Mouse (Mus musculus) lung, postnatal 4 days (tissue): Measurements from ENCODE around the gene Dab2ip.

ENCODE experiments used
- DNase-seq, 2 experiments: peaks; one replicate each; pipeline ENCODE4 v3.0.0; 2021

The Dab2ip gene

DNA sequence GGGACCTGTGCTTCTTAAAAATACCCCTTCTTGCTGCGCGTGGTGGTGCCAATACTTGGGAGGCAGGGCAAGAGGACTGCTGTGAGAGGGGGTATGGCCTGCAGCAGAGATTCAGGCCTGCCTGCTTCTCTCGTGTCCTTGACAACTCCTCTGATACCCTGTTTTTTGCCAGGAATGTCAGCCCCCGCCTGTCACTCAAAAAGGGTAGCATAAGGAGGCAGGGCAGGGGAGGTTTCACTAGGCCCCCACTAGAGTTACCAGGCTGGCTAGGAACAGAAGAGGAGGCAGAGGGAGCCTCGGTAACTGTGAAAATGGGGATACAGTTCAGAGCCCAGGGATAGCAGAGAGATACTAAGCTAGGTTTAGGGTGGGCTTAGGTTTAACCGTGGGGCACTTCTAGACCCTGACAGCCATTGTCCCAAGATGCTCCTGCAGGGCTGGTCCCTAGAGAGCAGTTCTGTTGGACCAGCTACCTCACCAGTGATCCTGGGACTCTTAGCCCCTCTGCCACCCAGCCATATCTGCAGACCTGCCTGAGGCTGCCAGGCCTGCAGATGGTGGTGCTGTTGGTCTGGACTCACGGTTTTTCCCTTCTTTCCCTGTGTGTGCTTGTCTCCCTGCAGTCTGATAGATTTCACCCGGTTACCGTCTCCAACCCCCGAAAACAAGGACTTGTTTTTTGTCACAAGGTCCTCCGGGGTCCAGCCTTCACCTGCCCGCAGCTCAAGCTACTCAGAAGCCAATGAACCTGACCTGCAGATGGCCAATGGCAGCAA, 161.4 kb downstream of the Dab2ip start:
- DNase-seq, result no peak

DNA sequence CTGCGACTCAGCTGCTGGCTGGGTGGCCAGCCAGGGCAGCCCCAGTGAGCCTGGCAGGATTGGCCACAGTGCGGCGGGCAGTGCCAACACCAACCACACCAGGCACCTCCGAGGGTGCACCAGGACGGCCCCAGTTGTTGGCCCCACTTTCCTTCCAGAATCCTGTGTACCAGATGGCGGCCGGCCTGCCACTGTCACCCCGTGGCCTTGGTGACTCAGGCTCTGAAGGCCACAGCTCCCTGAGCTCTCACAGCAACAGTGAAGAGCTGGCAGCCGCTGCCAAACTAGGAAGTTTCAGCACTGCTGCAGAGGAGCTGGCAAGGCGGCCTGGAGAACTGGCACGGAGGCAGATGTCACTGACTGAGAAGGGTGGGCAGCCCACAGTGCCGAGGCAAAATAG, 162.0 kb downstream of the Dab2ip start:
- DNase-seq, result no peak

GRCm38 (mm10) chr2:35720550-35720949, 162.5 kb downstream of the Dab2ip start:
- no peak for DNase-seq

DNA sequence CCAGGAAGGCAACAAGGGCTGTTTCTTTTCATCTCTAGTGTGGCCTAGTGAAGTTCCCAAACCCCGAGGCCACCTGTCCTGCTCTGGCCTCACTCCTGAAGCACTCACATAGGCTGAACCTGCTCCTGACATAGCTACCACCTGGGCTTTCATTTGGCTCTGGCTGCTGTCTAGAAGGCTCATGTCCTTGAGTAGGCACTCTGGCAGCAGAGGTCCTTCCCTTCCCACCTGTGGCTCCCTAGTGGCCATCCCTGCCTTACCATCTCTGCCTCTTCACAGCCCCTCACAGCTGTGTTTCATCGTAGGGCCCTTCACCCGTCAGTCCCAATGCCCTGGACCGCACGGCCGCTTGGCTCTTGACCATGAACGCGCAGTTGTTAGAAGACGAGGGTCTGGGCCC, 162.9 kb downstream of the Dab2ip start:
- DNase-seq, result no peak

DNA sequence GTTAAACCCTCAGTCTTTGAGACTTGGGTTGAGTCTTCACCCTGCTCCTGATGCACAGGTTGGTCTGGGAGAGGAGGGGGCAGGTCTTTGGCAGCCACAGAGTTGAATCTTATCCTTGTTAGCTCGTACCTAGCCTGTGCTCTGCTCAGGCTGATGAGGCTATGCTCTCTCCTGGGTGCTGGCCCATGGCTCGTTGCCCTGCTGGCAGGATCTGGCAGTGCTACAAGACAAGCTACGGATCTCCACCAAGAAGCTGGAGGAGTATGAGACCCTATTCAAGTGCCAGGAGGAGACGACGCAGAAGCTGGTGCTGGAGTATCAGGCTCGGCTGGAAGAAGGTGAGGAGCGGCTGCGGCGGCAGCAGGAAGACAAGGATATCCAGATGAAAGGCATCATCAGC, 164.8 kb downstream of the Dab2ip start:
- no peak for DNase-seq

GRCm38 (mm10) chr2:35723267-35723666, 165.2 kb downstream of the Dab2ip start:
- no peak for DNase-seq

DNA sequence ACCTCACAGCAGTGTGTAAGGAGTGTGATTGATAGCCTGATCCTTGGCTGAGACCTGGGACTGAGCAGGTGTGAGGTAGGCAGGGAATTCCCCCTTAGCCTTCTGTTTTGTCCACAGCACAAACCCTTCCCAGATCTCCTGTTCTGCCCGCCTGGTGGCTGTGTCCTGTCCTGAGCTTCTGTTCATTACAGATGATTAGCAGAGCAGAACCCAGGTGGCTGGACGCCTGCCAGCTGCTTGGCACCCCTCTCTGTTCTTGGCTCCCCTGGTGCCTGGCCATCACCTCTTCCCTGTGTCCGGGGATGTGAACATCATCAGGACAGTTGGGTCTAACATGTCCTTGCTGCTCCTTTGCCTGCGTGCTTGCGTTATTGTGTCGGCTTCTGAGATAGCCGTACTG, 165.6 kb downstream of the Dab2ip start:
- no peak for DNase-seq

- peak in 1 of 2 experiments; percentile 52 for DNase-seq
Measured at GRCm38 (mm10) chr2:35728633-35729032, 170.6 kb downstream of the Dab2ip start.

DNA sequence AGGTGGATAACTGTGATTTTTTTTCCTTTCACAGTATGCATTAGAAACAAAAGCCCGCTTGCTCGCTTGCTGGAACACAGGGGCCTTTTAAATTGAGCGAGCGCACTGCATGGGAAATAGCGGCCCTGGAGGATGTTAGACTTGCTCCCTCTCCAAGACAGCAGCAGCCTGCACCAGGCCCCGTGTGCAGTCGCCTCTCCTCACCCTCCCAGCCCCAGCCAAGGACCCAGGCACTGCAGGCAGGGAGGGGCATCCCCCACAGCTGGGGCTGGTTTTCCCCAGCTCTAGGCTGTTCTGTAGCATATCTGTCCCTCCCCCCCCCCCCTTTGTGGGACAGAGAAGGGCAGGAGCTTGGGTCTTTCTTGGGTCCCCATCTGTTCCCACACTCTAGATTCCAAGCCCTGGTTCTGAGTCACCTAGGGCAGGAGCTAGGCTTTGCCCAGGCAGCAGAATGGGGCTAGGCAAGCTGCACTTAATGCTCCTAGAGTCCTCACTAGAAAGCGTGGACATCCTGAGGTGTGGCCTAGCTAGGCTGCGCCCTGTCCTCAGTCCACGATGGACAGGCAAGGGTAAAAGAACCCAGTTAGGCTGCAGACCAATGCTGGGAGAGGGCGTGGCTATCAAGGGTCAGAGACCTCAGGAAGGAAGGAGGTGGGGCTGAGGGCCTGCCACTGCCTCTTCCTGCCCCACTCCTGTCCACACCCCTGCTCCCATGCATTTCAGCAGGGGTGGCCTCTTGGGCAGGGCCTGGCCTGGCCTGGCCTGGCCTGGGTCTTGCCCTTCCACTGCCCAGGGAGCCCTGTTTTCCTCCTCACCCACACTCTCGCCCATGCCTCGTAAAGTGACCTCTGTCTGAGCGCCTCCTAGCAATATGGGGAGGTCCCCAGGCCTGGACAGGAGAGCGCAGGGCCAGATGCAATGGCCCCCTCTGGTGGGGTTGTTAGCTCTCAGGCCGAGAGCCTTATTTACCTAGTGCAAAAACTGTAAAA, 171.3 kb downstream of the Dab2ip start:
- peak; percentile 83 to 90 for DNase-seq

- DNase-seq, result peak in 1 of 2 experiments; percentile 35
Measured at GRCm38 (mm10) chr2:35731671-35732449, 173.8 kb downstream of the Dab2ip start.

DNA sequence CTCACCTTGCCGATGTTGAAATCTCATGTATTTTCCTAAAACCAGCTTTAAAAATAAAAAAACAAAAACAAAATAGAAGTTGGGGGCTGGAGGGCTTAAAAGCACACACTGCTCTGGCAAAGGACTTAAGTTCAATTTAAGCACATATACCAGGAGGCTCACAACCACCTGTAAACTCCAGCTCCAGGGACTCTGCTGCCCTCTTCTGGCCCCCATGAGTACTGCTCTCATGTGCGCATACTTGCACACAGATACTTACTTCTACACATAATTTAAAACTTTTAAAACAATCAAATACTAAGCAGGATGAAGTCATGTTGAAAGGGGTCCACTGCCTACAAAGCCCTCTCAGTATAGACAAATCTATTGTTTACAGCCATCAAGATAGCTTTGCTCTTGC, 176.9 kb downstream of the Dab2ip start:
- DNase-seq, result no peak

DNA sequence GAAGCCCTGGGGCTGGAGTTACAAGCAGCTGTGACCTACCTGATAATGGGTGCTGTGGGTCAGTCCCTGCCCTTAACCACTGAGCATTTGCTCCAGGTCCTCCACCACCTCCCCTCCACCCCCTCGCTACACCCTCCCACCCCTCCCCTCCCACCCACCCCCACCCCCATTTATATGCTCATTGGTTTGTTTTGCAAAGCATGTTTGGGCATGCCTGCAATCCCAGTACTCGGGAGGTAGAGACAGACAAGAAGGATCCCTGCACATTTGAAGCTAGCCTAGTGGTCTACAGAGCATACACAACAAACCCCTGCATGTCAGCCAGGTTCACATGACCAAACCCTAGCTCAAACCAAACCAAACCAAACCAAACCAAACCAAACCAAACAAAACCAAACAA, 178.0 kb downstream of the Dab2ip start:
- DNase-seq, result no peak

DNA sequence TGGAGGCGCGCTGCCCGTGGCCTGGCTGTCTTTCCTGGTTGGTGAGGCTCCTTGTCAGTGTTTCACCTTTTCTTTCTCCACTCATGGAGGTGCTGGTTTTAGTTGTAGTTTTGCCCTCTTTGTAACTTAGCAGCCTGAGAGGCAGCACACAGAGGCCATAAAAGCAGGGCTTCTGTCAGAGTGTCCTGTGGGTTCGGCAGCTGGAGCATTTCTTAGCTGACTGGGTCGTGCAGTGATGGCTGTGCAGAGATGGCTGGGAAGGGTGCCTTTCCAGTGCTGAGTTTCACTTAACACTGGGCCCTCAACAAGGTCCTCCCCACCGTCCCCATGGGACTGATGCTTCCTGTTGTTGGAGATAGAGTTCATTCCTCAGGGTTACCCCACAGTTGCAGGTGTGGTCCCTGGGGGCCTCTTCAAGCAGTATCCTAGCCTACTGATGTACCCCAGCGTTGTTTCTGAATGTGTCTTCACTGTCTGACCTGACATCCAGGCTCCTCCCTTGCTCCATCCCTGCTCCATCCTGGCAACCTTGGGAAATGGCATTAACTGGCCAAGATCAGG, 179.5 kb downstream of the Dab2ip start:
- no peak for DNase-seq

DNA sequence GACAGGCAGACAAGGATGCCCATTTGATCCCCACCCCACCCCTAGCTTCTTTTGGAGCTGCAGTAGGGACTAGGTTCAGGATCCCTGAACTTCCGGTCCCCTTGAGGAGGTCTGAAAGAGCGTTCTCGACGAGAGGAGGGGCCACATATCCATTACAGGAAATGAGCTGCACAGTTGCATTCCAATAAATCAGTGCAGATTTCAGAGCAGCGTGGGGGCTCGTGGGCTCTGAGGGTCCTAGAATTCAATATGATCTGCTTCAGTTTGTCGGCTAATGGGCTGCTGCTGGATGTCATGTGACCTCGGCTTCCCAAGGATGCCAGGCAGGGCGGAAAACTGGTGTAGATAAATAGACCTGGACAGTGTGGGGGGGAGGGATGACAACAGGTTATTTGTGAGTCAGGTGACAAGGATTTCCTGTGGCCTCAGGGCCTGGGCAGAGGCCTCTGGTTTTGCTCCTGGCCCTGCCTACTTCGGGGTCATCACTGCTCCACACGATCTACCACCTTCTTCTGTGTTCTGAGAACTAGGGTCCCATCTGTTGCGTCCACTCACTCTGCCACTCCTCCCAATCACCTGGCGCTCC, 181.7 kb downstream of the Dab2ip start:
- no peak for DNase-seq

GRCm38 (mm10) chr2:35745876-35746275, 187.8 kb downstream of the Dab2ip start:
- DNase-seq, result no peak

GRCm38 (mm10) chr2:35746638-35747037, 188.6 kb downstream of the Dab2ip start:
- DNase-seq, result no peak

- DNase-seq, result no peak
Measured at GRCm38 (mm10) chr2:35747371-35748035, 189.4 kb downstream of the Dab2ip start.

- DNase-seq, result peak; percentile 45 to 76
Measured at GRCm38 (mm10) chr2:35750533-35751141, 192.6 kb downstream of the Dab2ip start.

DNA sequence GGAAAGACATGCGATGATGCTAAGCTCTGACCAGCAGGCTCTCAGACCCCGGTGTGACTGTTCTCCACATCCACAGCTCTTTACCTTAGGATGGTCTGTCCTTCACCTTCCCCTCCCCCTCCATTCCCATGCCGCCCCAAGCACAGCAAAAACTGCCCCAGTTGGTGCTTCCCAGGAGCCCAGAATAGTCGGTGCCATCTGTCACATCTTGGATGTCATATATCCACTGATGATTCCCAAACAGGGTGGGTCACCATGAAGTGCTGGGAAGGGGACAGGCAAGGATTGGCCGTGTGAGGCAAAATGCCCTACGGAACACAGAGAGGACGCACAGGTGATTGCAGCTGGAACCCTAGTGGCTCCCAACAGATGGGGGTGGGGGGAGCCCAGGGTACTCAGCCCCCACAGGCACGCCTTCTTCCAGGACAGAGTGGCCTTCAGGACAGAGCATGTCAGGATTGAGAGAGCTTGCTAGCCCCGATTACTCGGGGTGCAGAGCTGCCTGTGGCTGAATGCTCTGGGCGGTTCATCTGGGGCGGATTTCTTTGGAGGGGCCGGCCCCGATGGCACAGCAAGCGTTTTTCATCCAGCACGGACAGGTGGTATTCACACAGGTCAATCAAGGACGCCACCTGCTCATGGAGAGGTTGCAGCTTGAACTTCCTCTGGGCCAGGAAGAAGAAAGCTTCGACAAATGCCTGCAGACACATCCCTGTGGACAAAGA, 193.9 kb downstream of the Dab2ip start:
- no peak for DNase-seq

GRCm38 (mm10) chr2:35756467-35756866, 198.4 kb downstream of the Dab2ip start:
- DNase-seq, result no peak

- DNase-seq, result no peak
Measured at GRCm38 (mm10) chr2:35760352-35760751, 202.3 kb downstream of the Dab2ip start.
